Mouse (Mus musculus) CD4-positive helper T cell, adult 2 months (primary cell): ENCODE data around the gene Tmem273.
A peak's percentile ranks its signal among the peaks of the same experiment; 100 is the strongest.

Source experiments
- DNase-seq: peaks from one replicate; pipeline ENCODE4 v3.0.0-alpha.2; 2012; ENCODE audit warnings: low read depth, missing footprints, low spot score

Tmem273 gene

DNA sequence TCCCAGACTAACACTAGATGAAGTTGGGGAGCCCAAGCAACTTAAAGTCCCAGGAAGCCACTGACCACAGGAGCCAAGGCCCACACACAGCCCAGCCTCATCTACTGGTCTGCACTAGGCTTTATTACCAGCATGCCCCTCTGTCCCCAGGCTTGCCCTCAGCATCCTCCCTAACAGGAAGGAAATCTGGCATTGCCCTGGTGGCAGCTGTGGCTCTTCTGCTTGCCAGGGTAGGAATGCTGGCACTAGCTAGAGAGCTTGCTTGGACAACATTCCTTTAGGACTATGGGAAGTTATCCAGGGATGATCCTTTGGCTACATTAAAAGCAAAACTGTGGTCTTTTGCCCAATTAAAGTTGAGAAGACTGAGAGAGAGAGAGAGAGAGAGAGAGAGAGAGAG is 24.3 kb downstream of the Tmem273 start:
- DNase-seq = no peak

DNA sequence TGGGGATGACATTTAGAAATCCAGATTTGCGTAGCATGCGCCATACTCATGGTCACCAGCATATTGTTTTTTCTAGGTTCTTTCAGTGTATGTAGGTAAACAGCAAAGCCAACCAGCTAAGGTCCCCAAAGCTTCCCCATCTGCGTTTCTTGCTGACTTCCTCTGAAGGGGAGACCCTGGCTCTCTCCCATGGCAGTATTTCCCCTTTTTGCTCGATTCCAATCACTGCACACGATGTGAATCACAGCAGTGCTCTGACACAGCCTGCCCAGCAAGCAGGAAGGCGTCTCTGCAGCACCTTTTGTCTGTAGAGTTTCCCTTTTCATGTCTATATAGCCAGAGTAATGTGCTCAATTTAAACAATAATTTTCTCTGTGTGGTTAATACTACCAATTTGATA is 26.7 kb downstream of the Tmem273 start:
- no peak for DNase-seq

GRCm38 (mm10) chr14:32814961-32815360 is 29.2 kb downstream of the Tmem273 start:
- DNase-seq = no peak

GRCm38 (mm10) chr14:32816533-32816932 is 30.8 kb downstream of the Tmem273 start:
- DNase-seq = no peak

DNA sequence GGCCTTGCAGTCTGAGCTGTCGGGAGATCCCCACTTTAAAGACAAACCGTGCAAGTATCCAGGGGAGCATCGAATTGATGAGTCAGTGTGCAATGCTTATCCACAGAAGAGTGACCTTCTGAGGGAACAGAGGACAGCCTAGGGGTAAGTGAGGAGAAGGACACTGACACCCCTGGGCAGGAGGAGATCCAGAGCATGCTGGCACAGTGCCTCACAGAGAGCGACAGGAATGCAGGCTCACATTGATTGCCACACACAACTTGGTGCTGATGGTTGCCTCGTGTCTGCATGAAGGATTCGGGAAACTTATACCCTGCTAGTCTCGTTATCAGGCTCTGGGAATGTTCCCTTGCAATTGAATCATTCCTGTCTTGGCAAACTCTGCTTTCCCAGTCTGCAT is 31.5 kb downstream of the Tmem273 start:
- no peak for DNase-seq

- no peak for DNase-seq
Measured at GRCm38 (mm10) chr14:32819297-32819696, 33.5 kb downstream of the Tmem273 start.

- DNase-seq = no peak
Measured at GRCm38 (mm10) chr14:32822812-32823211, 37.0 kb downstream of the Tmem273 start.

- DNase-seq = no peak
Measured at GRCm38 (mm10) chr14:32823861-32824260, 38.1 kb downstream of the Tmem273 start.

- no peak for DNase-seq
Measured at GRCm38 (mm10) chr14:32824267-32825150, 38.7 kb downstream of the Tmem273 start.

DNA sequence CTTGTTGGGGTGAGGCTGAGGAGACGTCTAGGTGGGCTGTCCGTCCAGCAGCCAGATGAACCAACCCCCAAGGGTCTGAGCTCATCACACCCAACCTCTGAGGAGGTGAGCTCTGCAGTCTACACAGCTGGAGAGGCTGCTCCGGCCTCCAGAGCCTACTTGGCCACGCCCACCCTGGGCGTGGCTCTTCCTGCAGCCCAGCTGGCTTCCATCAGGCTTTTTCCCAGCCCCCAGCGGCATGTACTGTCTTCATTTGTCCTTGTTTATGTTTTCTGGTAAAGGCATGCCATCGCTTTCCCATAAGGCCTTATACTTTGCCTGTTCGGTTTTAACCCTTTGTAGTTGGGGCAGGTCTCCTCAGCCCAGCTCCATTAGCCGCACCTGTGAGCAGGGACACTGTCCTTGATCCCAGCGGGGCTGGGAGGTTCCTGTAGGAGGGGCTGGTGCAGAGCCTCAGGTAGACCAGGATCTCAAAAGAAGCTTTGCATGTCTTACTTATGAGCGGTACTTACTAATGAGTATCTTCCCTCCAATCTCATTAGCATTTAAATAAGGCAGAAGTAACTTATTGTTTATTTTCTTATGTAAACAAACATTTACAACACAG is 39.8 kb downstream of the Tmem273 start:
- DNase-seq = peak; percentile 7

GRCm38 (mm10) chr14:32827165-32827564 is 41.4 kb downstream of the Tmem273 start:
- DNase-seq = no peak

DNA sequence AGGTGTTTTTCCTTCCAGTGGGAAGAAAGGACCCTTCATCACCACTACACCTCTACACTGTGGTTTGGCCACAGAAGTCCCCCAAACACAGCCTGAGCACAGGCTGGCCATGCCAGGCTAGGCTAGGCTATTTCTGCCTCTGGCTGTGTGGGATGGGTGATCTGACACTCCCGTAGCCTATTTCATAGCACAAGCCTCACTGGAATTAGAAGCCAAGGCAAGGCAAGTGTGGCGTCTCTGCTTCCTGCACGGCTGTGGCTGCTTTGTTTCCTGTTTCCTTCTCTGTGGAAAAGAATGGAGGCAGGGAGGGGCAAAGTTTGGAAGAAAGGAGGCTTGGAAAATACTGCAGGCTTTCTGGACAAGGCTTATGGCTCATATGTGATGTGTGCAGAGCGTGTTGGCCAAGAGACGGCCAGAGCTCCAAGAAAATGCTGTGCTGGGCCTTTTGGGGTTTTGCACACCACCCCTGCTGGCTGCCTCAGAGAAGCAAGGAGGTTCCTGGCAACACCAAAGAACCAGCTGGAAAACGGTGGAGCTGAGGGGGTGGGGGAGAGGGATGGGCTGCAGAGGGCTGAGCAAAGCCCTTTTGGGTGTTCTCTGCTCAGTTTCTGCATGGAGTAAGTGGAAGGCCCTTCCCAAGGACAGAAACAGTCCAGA is 42.4 kb downstream of the Tmem273 start:
- DNase-seq = no peak

DNA sequence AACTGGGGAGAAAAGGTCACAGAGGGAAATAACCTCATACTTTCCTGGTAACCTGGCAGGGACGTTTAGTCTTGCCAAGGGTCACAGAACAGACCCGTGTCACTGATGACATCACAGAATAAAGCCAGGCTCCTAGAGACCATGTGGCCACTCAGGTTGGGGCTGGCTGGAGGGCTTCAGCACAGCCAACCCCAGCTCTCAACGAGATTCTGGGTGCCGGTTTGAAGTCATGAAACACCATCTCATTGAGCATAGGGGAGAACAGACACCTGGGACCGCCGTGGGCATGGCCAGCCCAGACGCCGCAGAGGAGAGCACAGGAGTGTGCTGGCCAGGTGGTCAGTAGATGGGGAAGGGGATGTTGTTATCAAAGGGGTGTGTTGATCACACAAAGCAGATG is 48.1 kb downstream of the Tmem273 start, which contains the start of gene Fam170b:
Gene Fam170b (plus strand): TSS at position 116 of the 400 bp plus-strand sequence.
- DNase-seq = no peak

- no peak for DNase-seq
Measured at GRCm38 (mm10) chr14:32835181-32835580, 49.4 kb downstream of the Tmem273 start.

GRCm38 (mm10) chr14:32835596-32835995 is 49.8 kb downstream of the Tmem273 start:
- no peak for DNase-seq

- DNase-seq = no peak
Measured at GRCm38 (mm10) chr14:32836191-32836590, 50.4 kb downstream of the Tmem273 start.

- DNase-seq = no peak
Measured at GRCm38 (mm10) chr14:32842052-32842451, 56.3 kb downstream of the Tmem273 start.

- no peak for DNase-seq
Measured at GRCm38 (mm10) chr14:32854059-32854458, 68.3 kb downstream of the Tmem273 start.

GRCm38 (mm10) chr14:32856246-32856645 is 70.5 kb downstream of the Tmem273 start:
- no peak for DNase-seq

GRCm38 (mm10) chr14:32856681-32857328 is 71.0 kb downstream of the Tmem273 start, which contains the start of gene Vstm4:
Gene Vstm4 (plus strand): TSS chr14:32856756.
- DNase-seq = no peak

DNA sequence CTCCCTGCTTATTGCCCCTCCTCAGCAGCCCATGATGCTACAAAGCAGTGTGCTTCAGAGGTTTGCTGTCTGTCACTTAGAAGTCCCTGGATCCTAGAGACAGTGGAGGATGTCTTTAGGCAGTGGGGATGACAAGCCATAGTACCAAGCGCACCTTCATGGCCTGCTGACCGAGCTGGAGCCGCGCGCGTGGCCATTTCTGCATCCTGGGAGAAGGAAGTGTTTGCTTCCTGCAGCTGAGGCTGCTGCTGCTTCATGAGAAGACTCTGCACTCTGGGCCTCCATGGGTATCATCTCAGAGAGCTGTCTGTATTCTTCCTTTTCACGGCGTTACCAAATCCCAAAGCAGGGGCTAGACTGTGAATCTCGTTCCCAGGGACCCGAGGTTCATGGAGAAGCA is 72.6 kb downstream of the Tmem273 start:
- DNase-seq = no peak
